Mouse (Mus musculus) small intestine, adult 2 months (tissue): Measurements from ENCODE around the gene Smarcc1. TPM values are rescaled to one million over a fixed set of nuclear protein-coding genes. Genes with fewer than 3 reads are reported as not detected.

Source experiments
- H3K27ac ChIP-seq: fragments of 200-500 bp; 2 replicates; pipeline ENCODE4 v1.5.1; 2012; ENCODE audit warnings: low read depth, low read length, control low read depth, inconsistent platforms; ENCODE audit not compliant: insufficient read depth
- H3K27me3 ChIP-seq: fragments of 200-500 bp; 2 replicates; pipeline ENCODE4 v1.6.1; 2012; ENCODE audit warnings: mild to moderate bottlenecking, moderate library complexity, low read length, inconsistent platforms; ENCODE audit not compliant: control insufficient read depth, insufficient read depth
- H3K36me3 ChIP-seq: fragments of 200-500 bp; 2 replicates; pipeline ENCODE4 v1.6.1; 2012; ENCODE audit warnings: mild to moderate bottlenecking, low read length, control low read depth, inconsistent platforms; ENCODE audit not compliant: control insufficient read depth, insufficient read depth
- H3K4me1 ChIP-seq: fragments of 200-500 bp; 2 replicates; pipeline ENCODE4 v1.6.1; 2012; ENCODE audit warnings: low read length, inconsistent platforms, mixed read lengths; ENCODE audit not compliant: control insufficient read depth, insufficient read depth, insufficient read length
- H3K4me3 ChIP-seq: fragments of 200-500 bp; 2 replicates; pipeline ENCODE4 v1.5.1; 2012; ENCODE audit warnings: low read depth, mild to moderate bottlenecking, control low read depth, inconsistent platforms, low read length, moderate library complexity
- CTCF ChIP-seq: fragments of 200-500 bp; IDR thresholded peaks from 2 replicates; pipeline ENCODE4 v1.5.1; 2012; ENCODE audit warnings: low read depth, mild to moderate bottlenecking, control low read depth, inconsistent platforms, low read length, moderate library complexity, mixed read lengths; ENCODE audit not compliant: insufficient replicate concordance, insufficient read length; ENCODE audit errors: extremely low read depth
- POLR2A ChIP-seq: fragments of 200-500 bp; IDR thresholded peaks from 2 replicates; pipeline ENCODE4 v1.6.1; 2012; ENCODE audit warnings: low read depth, mild to moderate bottlenecking, control low read depth, inconsistent platforms, low read length, moderate library complexity
- WGBS: fragments of 180-500 bp; shearing (Covaris S2); methylation state at CpG from one replicate; pipeline ENCODE4 v1.1.7; 2018; 5-methylcytosine and 5-hydroxymethylcytosine counted together
- polyA plus RNA-seq: library from polyadenylated mRNA; depleted of rRNA; stranded (reverse); fragments of >200 nt; gene quantifications from 2 replicates; pipeline ENCODE4 v1.2.3, GENCODE M21; 2012

The Smarcc1 gene
- polyA plus RNA-seq, 1 experiment = 11.3 TPM

GRCm38 (mm10) chr9:110249823-110250543 lies 132.5 kb downstream of the Smarcc1 start:
- no peak for TF ChIP-seq CTCF
- no peak for TF ChIP-seq POLR2A
- Histone ChIP-seq H3K27me3 (peaks cover 9% of the 10 kb centered on the region; the same call in 1 of the 2 replicates), H3K4me1 (peaks cover 7% of the 10 kb centered on the region), H3K36me3 (no peaks in the 10 kb centered on the region), H3K27ac (no peak overlapping the region), H3K4me3 (no peak overlapping the region)
- WGBS = 38% methylated on average over 11 of the region's 11 CpGs

DNA sequence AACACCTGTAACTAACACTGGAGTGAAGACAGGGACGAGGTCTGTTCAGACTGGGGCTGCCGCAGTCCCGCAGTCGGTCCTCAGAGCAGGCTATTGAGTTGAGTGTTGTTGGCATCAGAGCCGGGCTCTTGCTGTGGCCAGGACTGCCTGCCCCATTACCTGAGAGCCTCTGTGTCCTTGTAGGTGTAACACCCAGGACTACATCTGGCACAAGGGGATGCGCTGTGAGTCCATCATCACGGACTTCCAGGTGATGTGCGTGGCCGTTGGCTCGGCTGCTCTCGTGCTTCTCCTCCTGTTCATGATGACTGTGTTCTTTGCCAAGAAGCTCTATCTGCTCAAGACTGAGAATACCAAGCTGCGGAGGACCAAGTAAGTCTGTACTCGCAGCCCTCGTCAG lies 133.3 kb downstream of the Smarcc1 start:
- no peaks in the 10 kb centered on the region for H3K36me3 ChIP-seq
- peaks cover 8% of the 10 kb centered on the region for H3K4me1 ChIP-seq
- H3K27ac ChIP-seq = no peak overlapping the region
- TF ChIP-seq POLR2A (no peak), CTCF (no peak)
- H3K27me3 ChIP-seq = 0 out of 2 replicates have a peak, but pooled peaks cover 7% of the 10 kb centered on the region
- H3K4me3 ChIP-seq = no peak overlapping the region
- WGBS = 92% methylated on average over 14 of the region's 14 CpGs

- Histone ChIP-seq H3K4me1 (peaks cover 3% of the 10 kb centered on the region; the same call in 1 of the 2 replicates), H3K27me3 (no peaks in the 10 kb centered on the region), H3K27ac (no peak overlapping the region), H3K4me3 (no peak overlapping the region), H3K36me3 (no peaks in the 10 kb centered on the region)
- TF ChIP-seq CTCF (no peak), POLR2A (no peak)
- WGBS = 43% methylated on average over 15 of the region's 15 CpGs
These were observed 138.0 kb downstream of the Smarcc1 start for GRCm38 (mm10) chr9:110255407-110256019.

DNA sequence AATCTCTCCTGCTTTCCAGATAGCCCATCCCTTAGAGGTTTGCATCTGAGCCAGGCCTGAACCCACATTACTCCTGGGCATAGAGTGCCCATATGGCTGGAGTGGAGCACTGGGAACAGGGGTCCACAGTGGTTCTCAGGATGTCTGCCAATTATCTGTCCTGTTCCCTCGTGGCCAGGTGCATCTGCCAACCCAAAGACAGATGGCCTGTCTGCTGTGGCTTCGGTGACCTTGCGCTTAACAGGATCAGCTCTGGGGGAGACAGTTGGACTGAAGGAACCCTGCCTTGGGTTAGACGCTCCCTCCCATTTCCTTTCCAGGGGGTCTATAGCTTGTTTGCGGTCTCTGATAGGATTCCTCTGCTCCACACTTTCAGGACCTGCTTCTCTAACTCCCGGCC lies 141.1 kb downstream of the Smarcc1 start:
- Histone ChIP-seq H3K27me3 (no peaks in the 10 kb centered on the region), H3K27ac (no peak overlapping the region), H3K4me1 (peaks cover 3% of the 10 kb centered on the region; the same call in 1 of the 2 replicates), H3K36me3 (no peaks in the 10 kb centered on the region), H3K4me3 (no peak overlapping the region)
- TF ChIP-seq POLR2A (no peak), CTCF (no peak)
- 78% methylated on average over 6 of the region's 6 CpGs for WGBS

GRCm38 (mm10) chr9:110259118-110259517 lies 141.6 kb downstream of the Smarcc1 start:
- no peaks in the 10 kb centered on the region for H3K27me3 ChIP-seq
- H3K4me1 ChIP-seq = peaks cover 3% of the 10 kb centered on the region; the same call in 1 of the 2 replicates
- no peaks in the 10 kb centered on the region for H3K36me3 ChIP-seq
- H3K4me3 ChIP-seq = no peak overlapping the region
- TF ChIP-seq CTCF (no peak), POLR2A (no peak)
- 83% methylated on average over 3 of the region's 3 CpGs for WGBS
- no peak overlapping the region for H3K27ac ChIP-seq

GRCm38 (mm10) chr9:110263181-110263580 lies 145.7 kb downstream of the Smarcc1 start:
- no peaks in the 10 kb centered on the region for H3K4me1 ChIP-seq
- H3K36me3 ChIP-seq = no peaks in the 10 kb centered on the region
- no peak overlapping the region for H3K27ac ChIP-seq
- H3K27me3 ChIP-seq = no peaks in the 10 kb centered on the region
- H3K4me3 ChIP-seq = no peak overlapping the region
- 75% methylated on average over 8 of the region's 8 CpGs for WGBS
- TF ChIP-seq CTCF (no peak), POLR2A (no peak)

DNA sequence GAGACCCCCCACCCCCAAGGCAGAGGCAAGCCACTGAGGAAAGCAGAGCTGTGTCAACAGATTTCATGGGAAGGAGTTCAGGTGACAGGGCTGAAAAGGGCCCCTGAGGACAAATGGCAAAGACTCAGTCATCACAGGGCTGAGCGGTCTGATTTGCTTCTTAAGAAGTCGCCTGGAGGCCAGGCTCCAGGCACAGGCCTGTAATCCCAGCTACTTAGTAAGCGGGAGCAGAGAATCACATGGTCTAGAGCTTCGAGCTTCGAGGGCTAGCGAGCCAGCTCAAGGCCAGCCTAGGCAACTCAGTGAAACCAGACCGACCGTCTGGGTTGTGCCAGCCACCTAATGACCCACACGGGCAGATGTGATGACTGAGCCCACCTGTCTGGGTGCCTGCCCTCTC lies 147.5 kb downstream of the Smarcc1 start:
- H3K27ac ChIP-seq = no peak overlapping the region
- H3K4me3 ChIP-seq = no peak overlapping the region
- 84% methylated on average over 9 of the region's 9 CpGs for WGBS
- no peaks in the 10 kb centered on the region for H3K27me3 ChIP-seq
- H3K4me1 ChIP-seq = no peaks in the 10 kb centered on the region
- TF ChIP-seq CTCF (no peak), POLR2A (no peak)
- no peaks in the 10 kb centered on the region for H3K36me3 ChIP-seq

- H3K27ac ChIP-seq = no peak overlapping the region
- TF ChIP-seq POLR2A (no peak), CTCF (no peak)
- 92% methylated on average over 10 of the region's 10 CpGs for WGBS
- H3K4me3 ChIP-seq = no peak overlapping the region
- no peaks in the 10 kb centered on the region for H3K4me1 ChIP-seq
- no peaks in the 10 kb centered on the region for H3K36me3 ChIP-seq
- H3K27me3 ChIP-seq = no peaks in the 10 kb centered on the region
These were observed 150.9 kb downstream of the Smarcc1 start for GRCm38 (mm10) chr9:110268416-110268815.
